Mouse (Mus musculus) cerebellum, adult 9-11 months (tissue): Measurements from ENCODE around the gene Ncor2.

ENCODE experiments used
- DNase-seq: peaks from one replicate; pipeline ENCODE4 v3.0.0; 2022

Ncor2 gene

DNA sequence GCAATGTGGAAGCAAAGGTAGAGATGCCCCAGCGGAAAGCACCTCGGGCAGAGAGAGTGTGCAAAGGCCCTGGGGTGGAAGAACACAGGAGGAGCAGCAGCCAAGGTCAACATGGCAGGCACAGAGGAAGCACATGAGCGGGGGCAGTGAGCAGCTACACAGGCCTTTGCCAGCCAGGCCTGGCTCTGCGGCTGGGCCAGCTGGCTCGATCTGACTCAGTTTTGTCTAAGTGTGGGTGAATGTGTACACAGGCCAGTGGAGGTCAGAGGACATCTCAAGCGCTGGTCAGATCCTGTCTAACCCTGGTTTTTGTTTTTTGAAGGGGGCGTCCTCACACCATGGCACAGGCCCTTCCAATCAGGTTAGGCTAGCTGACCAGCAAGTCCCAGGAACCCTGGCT, 10.9 kb downstream of the Ncor2 start:
- no peak for DNase-seq

DNA sequence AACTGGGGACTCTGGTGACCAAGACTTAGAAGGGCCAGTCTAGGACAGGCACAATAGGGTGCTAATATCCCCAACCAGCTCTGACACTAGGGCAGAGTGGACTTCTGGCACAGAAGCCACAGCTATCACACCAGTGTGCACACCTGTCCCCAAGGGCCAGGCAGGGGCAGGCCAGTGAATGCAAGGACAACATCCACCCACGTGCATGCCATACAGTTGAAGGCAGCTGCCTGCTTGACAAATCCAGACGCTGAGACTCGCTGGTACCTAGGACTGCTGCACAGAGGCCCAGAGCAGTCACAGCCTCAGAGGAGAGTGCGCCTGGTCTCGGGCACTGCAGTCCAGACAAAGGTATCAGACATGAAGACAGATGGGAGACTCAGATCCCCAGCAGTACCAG, 11.5 kb downstream of the Ncor2 start:
- no peak for DNase-seq

DNA sequence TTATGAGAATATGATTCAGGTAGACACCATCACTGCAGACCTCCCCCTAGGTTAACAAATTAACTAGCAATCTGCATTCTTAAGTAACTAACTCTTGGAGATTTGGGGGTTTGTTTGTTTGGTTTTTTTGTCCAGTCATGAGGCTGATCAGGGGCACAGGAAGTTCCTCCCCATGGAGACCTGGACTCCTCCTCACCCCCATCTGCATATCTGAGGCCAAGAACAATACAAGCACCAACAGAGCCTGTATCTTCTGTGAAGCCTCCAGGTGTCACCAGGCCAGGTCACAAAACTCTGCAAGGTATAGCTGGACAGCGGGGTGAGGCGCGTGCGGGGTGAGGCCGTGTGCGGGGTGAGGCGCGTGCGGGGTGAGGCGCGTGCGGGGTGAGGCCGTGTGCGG, 13.0 kb downstream of the Ncor2 start:
- no peak for DNase-seq

DNA sequence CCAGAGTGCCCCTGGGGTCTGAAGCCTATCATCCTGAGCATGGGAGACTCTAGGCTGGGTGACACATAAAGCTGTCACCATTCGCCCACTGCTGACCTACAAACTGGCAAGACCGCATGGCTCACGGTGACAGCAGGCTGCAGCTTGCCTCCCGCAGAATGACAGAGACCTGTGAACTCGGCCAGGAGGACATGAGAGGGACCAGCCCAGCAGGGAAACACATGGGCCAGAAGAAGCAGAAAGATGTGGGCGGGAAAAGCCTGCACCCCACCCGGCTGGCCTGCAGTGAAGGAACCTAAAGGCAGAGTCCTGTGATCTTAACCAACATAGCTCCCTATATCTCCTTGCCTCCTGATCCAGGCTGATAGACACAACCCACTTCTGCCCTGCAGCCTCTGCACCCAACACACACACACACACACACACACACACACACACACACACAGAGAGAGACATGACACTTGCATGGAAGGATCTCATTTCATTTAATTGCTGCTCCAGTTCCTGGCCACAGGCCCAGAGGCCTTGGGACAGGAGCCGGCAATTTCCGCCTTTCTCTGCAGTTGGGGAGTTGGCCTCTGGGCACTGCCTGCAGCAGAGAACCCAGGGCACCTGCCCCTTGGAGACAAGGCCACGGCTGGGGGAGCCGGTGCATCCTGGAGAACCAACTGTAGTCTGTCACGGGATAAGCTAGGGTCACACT, 14.4 kb downstream of the Ncor2 start:
- peak; percentile 85 for DNase-seq

- no peak for DNase-seq
Observed at GRCm38 (mm10) chr5:125163441-125164050, 15.5 kb downstream of the Ncor2 start.

DNA sequence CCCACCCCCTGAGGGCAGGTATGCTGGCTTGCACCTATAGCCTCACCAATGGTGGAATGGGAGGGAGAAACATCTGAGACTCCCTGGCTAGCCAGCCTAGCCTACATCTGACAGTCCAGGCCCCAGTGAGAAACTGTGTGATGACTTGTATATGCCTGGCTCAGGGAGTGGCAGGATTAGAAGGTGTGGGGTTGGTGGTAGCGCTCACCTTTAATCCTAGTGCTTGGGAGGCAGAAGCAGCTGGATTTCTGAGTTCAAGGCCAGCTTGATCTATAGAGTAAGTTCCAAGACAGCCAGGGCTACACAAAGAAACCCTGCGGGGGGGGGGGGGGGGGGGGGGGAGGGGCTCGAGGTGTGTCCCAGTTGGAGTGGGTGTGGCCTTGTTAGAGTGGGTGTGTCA, 16.6 kb downstream of the Ncor2 start:
- DNase-seq, result no peak

- DNase-seq, result no peak
Observed at GRCm38 (mm10) chr5:125159804-125160405, 19.1 kb downstream of the Ncor2 start.

DNA sequence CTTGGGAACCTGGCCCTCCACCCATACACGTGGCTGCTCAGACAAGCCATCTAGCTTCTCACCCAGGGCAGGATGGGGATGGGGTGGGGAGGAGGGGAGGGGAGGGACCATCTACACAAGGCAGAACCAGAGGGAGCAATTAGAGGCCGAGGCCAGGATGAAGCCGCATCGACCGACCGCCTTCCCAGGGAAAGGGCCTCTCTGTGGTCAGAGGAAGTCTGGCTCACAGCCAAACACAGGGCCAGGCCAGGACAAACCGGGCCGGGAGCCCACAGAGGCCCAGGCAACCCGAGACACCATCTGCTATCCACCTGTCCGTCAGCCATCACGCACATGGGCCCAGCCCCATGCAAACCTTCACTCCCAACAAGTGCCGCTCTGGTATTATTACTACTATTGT, 19.7 kb downstream of the Ncor2 start:
- DNase-seq, result peak; percentile 99

GRCm38 (mm10) chr5:125158232-125158961, 20.6 kb downstream of the Ncor2 start:
- no peak for DNase-seq

- DNase-seq, result no peak
Observed at GRCm38 (mm10) chr5:125157375-125158033, 21.5 kb downstream of the Ncor2 start.

GRCm38 (mm10) chr5:125156418-125157205, 22.4 kb downstream of the Ncor2 start:
- DNase-seq, result no peak

DNA sequence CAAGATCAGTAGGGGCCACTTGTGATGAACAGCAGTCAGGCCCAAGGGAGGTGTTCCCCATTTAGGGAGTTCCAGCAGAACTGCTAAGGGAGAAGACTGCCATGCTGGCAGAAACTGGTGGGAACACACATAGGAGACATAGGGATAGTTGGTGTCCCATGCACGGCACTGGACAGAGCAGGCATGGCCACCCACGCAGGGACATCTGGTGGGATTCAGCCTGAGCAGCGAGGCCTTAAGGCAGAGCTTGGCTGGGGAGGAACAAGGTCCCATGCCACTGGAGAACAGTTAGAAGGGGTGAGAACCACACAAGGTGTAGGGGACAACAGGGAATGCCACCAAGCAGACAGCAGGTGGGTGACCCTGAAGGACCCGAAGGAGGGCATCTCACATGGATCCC, 23.6 kb downstream of the Ncor2 start:
- peak; percentile 58 for DNase-seq

DNA sequence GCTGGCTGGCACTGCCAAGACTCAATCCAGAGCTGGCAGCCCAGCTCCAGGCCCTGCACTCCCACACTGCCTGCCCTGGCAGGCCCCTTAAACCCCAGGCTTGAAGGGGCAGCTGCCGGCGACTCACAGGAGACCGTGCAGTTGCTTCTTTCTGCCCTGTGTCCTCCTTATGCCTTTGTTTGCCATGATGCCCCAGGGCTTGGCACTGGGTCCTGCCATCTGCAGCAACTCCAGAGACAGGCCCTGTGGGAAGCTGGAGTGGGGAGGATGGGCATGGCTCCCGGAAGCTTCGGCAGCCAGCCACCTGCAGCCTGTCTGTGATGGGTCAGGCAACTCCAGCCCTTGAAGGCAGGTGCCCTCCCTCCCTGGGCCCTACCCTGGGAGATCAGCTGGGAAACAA, 24.0 kb downstream of the Ncor2 start:
- DNase-seq, result peak; percentile 97

- no peak for DNase-seq
Observed at GRCm38 (mm10) chr5:125154178-125154577, 24.8 kb downstream of the Ncor2 start.

DNA sequence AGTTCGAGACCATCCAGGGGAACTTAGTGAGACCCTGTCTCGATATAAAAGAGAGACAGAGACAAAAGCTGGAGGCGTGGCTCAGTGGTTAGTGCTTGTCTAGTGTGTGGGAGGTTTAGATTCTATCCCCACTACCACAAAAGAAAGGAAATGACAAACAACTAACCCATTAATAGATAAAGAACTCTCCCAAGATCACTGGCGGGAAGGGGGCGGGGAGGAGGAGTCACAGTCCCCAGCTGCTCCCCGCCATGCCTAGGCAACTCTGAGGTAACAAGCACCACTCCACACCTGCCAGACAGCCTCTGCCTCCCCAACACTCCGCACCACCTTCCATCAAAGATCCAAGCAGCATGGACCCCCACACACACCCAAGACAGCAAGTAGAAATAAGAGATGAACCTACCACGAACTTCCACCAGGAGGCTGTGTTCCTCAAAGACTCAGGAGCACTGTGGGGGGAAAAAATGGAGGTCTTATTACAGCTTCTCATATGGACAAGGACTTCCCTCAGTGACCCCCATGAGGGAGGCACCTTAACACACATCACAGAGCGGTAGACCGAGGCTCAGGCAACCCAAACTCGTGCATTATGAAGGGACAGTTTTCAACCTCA, 25.7 kb downstream of the Ncor2 start:
- DNase-seq, result no peak

- DNase-seq, result no peak
Observed at GRCm38 (mm10) chr5:125151872-125152534, 27.0 kb downstream of the Ncor2 start.

DNA sequence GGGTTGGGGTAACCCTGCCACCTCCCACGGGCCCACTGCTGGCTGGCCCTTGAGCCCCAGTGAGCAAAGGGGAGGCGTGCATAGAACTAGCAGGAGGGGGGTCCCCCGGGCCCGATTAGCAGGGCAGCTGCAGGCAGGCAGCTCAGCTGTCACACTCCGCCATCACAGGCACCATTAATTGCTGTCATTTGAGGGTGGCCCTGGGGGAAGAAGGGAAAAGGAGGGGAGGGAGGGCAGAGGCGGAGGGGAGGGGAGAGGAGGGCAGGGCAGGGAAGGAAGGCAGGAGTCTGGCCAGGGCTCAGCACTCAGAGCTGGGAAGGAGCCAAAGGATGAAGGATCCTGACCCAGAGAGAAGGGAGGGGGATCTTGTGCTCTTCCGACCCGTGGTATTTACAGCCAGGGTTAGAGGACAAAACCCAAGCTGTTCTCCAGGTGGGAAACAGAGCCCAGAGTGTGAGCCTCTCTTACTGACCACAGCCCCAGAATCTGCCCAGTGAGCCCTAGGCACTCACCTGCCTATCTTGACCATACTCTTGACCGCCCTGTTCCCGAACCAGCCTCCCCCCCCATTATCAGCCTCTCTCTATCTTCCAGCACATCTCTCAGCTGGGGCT, 28.0 kb downstream of the Ncor2 start:
- no peak for DNase-seq

GRCm38 (mm10) chr5:125149142-125149541, 29.9 kb downstream of the Ncor2 start:
- no peak for DNase-seq

- DNase-seq, result peak; percentile 75
Observed at GRCm38 (mm10) chr5:125148686-125149085, 30.3 kb downstream of the Ncor2 start.

DNA sequence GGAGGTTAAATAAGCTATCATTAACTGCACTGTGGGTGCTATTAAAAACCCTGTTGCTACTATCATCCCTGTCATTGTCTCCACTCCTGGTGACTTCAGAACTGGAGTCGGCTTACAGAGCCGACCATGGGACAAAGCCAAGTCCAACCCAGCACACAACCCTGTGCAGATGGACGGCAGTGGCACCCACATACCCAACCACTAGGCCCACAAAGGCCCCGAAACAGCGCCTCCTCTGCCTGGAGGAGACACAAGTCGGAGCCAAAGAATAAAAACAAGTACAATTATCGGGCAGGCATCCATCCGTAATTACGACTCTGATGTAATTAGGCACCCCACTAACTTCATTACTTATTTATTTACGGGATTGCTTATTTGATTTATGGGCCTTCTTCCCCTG, 30.8 kb downstream of the Ncor2 start:
- no peak for DNase-seq

- DNase-seq, result no peak
Observed at GRCm38 (mm10) chr5:125147124-125147523, 31.9 kb downstream of the Ncor2 start.
